Mouse (Mus musculus) myocyte (in vitro differentiated cells): ENCODE measurements around the gene Slc25a31. TPM values are rescaled to one million over a fixed set of nuclear protein-coding genes. Genes with fewer than 3 reads are reported as not detected.

Experiments used
- H3K27me3 ChIP-seq: one replicate; pipeline ENCODE4 v1.6.1; 2011; ENCODE audit not compliant: control insufficient read depth, insufficient read depth, insufficient read length
- H3K36me3 ChIP-seq: one replicate; pipeline ENCODE4 v1.6.1; 2011; ENCODE audit not compliant: control insufficient read depth, insufficient read depth
- H3K4me2 ChIP-seq: one replicate; pipeline ENCODE4 v1.6.1; 2011; ENCODE audit warnings: low read depth, control low read depth
- H3K4me3 ChIP-seq: one replicate; pipeline ENCODE4 v1.5.1; 2011; ENCODE audit warnings: mild to moderate bottlenecking, control low read depth, moderate library complexity
- H3K79me2 ChIP-seq: one replicate; pipeline ENCODE4 v1.6.1; 2011; ENCODE audit not compliant: control insufficient read depth, insufficient read depth
- H3ac ChIP-seq: one replicate; pipeline ENCODE4 v1.6.1; 2011; ENCODE audit not compliant: control insufficient read depth, insufficient read length
- CEBPB ChIP-seq: IDR thresholded peaks from 2 replicates; pipeline ENCODE4 v1.6.1; 2011; ENCODE audit warnings: mild to moderate bottlenecking, moderate library complexity; ENCODE audit not compliant: poor library complexity, insufficient read depth, severe bottlenecking
- E2F4 ChIP-seq: IDR thresholded peaks from one replicate; pipeline ENCODE4 v1.6.1; 2011; ENCODE audit warnings: mild to moderate bottlenecking, control low read depth, moderate library complexity; ENCODE audit not compliant: insufficient read depth
- MAX ChIP-seq: IDR thresholded peaks from one replicate; pipeline ENCODE4 v1.6.1; 2011; ENCODE audit warnings: low read depth, mild to moderate bottlenecking, control low read depth
- MYOD1 ChIP-seq, 3 experiments: IDR thresholded peaks; one replicate each; pipeline ENCODE4 v1.6.1; 2011; ENCODE audit warnings: control low read depth in 2 of 3, low read depth in 2 of 3, mild to moderate bottlenecking in 2 of 3, moderate library complexity in 1 of 3; ENCODE audit not compliant: insufficient read length in 2 of 3, control insufficient read depth in 1 of 3
- MYOG ChIP-seq, 3 experiments: IDR thresholded peaks; one replicate each; pipeline ENCODE4 v1.6.1; 2011; ENCODE audit warnings: control low read depth in 2 of 3, low read depth in 2 of 3, mild to moderate bottlenecking in 2 of 3; ENCODE audit not compliant: insufficient read length in 2 of 3, control insufficient read depth in 1 of 3, insufficient read depth in 1 of 3
- POLR2A ChIP-seq: IDR thresholded peaks from one replicate; pipeline ENCODE4 v1.6.1; 2011; ENCODE audit warnings: low read depth, mild to moderate bottlenecking, control low read depth, moderate library complexity; ENCODE audit not compliant: insufficient read length
- POLR2AphosphoS2 ChIP-seq: IDR thresholded peaks from one replicate; pipeline ENCODE4 v1.6.1; 2011; ENCODE audit warnings: low read depth, control low read depth; ENCODE audit not compliant: insufficient read length
- REST ChIP-seq: IDR thresholded peaks from one replicate; pipeline ENCODE4 v1.6.1; 2011; ENCODE audit warnings: mild to moderate bottlenecking, control low read depth, moderate library complexity; ENCODE audit not compliant: insufficient read depth, insufficient read length
- SRF ChIP-seq: IDR thresholded peaks from one replicate; pipeline ENCODE4 v1.6.1; 2011; ENCODE audit warnings: low read depth; ENCODE audit not compliant: control insufficient read depth, insufficient read length
- TCF12 ChIP-seq: IDR thresholded peaks from one replicate; pipeline ENCODE4 v1.6.1; 2011; ENCODE audit warnings: mild to moderate bottlenecking, control low read depth; ENCODE audit not compliant: poor library complexity, insufficient read depth, severe bottlenecking
- TCF3 ChIP-seq: IDR thresholded peaks from one replicate; pipeline ENCODE4 v1.6.1; 2011; ENCODE audit warnings: low read depth, control low read depth; ENCODE audit not compliant: insufficient read length
- USF1 ChIP-seq: IDR thresholded peaks from one replicate; pipeline ENCODE4 v1.6.1; 2011; ENCODE audit warnings: low read depth, mild to moderate bottlenecking, control low read depth, moderate library complexity
- polyA plus RNA-seq: library from polyadenylated mRNA; unstranded; fragments of >200 nt; fragmentation: generic; extraction: Trizol; gene quantifications from one replicate; pipeline ENCODE4 v1.2.1, GENCODE M21; 2012; ENCODE audit warnings: missing spikeins

Slc25a31 gene
- polyA plus RNA-seq, 1 experiment = not detected

DNA sequence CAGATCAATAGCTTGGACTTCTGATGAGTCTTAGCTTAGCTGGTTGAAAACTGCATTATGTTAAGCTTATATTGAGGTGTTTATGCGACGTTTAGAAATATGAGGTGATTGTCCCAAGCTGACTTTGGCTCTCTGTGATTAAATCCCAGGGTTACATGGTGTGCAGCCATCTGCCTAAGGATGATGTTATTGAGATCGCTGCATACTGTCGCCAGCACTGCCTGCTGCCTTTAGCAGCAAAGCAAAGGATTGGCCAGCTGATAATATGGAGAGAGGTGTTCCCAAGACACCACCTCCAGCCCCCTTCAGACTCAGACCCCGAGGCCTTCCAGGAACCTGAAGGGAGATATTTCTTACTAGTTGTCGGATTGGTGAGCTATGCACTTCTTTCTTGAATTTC lies 17.1 kb upstream of the Slc25a31 start:
- no peak for TF ChIP-seq MAX
- no peaks in the 10 kb centered on the region for H3K27me3 ChIP-seq
- no peak overlapping the region for H3ac ChIP-seq
- H3K4me2 ChIP-seq = no peak overlapping the region
- no peak overlapping the region for H3K4me3 ChIP-seq
- no peaks in the 10 kb centered on the region for H3K79me2 ChIP-seq
- H3K36me3 ChIP-seq = no peaks in the 10 kb centered on the region

GRCm38 (mm10) chr3:40693435-40693834 lies 15.2 kb upstream of the Slc25a31 start:
- no peak overlapping the region for H3K4me3 ChIP-seq
- TF ChIP-seq MYOD1 (IDR thresholded peaks at IDR 0.05; ENCODE audit: control insufficient read depth in 1 of 3, insufficient read length in 2 of 3, low read depth in 2 of 3) (no peak), REST (no peak), TCF12 (no peak), SRF (no peak), E2F4 (no peak), POLR2A (no peak), MAX (no peak), POLR2AphosphoS2 (no peak), TCF3 (no peak), USF1 (no peak), MYOG (IDR thresholded peaks at IDR 0.05; ENCODE audit: control insufficient read depth in 1 of 3, insufficient read depth in 1 of 3, insufficient read length in 2 of 3, low read depth in 2 of 3) (no peak), CEBPB (no peak)
- no peak overlapping the region for H3ac ChIP-seq
- peaks cover 4% of the 10 kb centered on the region for H3K36me3 ChIP-seq
- no peaks in the 10 kb centered on the region for H3K79me2 ChIP-seq
- no peak overlapping the region for H3K4me2 ChIP-seq
- H3K27me3 ChIP-seq = no peaks in the 10 kb centered on the region

- Histone ChIP-seq H3K27me3 (no peaks in the 10 kb centered on the region), H3K36me3 (peaks cover 4% of the 10 kb centered on the region), H3K4me3 (no peak overlapping the region), H3K79me2 (no peaks in the 10 kb centered on the region), H3K4me2 (no peak overlapping the region), H3ac (no peak overlapping the region)
- no peak for TF ChIP-seq MAX
- TF ChIP-seq TCF12 = no peak
- no peak for TF ChIP-seq POLR2AphosphoS2
- no peak for TF ChIP-seq CEBPB
- TF ChIP-seq TCF3 = no peak
Observed at GRCm38 (mm10) chr3:40693960-40694359, 14.7 kb upstream of the Slc25a31 start.

DNA sequence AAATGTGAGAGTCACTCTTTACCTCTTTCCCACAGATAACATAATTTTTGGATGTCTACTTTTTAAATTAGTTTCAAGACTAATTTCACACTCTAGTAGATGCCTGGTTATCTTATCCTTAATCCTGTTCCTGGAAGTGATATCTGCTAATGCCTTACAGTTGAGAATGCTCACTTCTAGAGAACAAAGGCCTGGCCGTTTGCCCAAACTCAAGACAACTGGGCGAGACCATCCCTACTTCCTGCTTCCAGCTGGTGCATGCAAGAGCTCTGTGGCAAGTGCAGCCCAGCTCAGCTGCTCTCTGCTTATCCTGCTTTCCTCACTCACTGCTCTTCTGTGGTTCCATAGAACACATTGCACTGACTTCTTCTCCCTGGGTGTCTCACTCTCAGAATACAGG lies 14.2 kb upstream of the Slc25a31 start:
- Histone ChIP-seq H3K79me2 (no peaks in the 10 kb centered on the region), H3ac (no peak overlapping the region), H3K36me3 (peaks cover 4% of the 10 kb centered on the region), H3K4me3 (no peak overlapping the region), H3K27me3 (no peaks in the 10 kb centered on the region), H3K4me2 (peak overlapping the region; percentile 2)
- TF ChIP-seq REST (no peak), TCF3 (peak; percentile 94), MYOD1 (IDR thresholded peaks at IDR 0.05; ENCODE audit: control insufficient read depth in 1 of 3, insufficient read length in 2 of 3, low read depth in 2 of 3) (peak; percentile 63 to 97 (median 96)), USF1 (no peak), SRF (no peak), MYOG (IDR thresholded peaks at IDR 0.05; ENCODE audit: control insufficient read depth in 1 of 3, insufficient read depth in 1 of 3, insufficient read length in 2 of 3, low read depth in 2 of 3) (peak; percentile 89 to 100 (median 96)), POLR2A (no peak), POLR2AphosphoS2 (no peak), TCF12 (peak; percentile 92), E2F4 (no peak), MAX (no peak), CEBPB (no peak)

DNA sequence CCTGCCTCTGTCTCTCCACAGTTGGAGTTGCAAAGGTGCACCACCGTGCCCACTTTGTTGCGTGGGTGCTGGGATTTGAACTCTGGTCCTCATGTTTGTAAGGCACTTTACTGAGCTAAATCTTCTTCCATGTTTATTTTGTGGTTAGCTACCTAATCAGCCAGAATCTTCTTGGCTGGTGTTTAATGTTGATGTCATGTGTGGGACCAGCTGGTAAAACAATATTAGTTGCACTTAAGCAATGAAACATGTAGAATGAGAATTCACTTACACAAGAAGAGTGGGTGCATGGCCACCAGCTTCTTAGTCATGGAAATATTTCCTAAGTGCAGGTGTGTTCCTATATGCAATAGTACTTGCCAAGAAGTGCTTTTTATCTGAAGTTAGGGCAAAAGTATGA lies 13.5 kb upstream of the Slc25a31 start:
- H3K4me3 ChIP-seq = no peak overlapping the region
- H3ac ChIP-seq = no peak overlapping the region
- peaks cover 4% of the 10 kb centered on the region for H3K36me3 ChIP-seq
- no peaks in the 10 kb centered on the region for H3K27me3 ChIP-seq
- no peak for TF ChIP-seq MYOD1 (IDR thresholded peaks at IDR 0.05; ENCODE audit: control insufficient read depth in 1 of 3, insufficient read length in 2 of 3, low read depth in 2 of 3)
- 0 out of 2 replicates have a peak, but pooled peaks have one; percentile 32 for TF ChIP-seq CEBPB
- no peaks in the 10 kb centered on the region for H3K79me2 ChIP-seq
- H3K4me2 ChIP-seq = peak overlapping the region; percentile 2

GRCm38 (mm10) chr3:40698834-40699233 lies 9.8 kb upstream of the Slc25a31 start:
- no peaks in the 10 kb centered on the region for H3K79me2 ChIP-seq
- H3K27me3 ChIP-seq = no peaks in the 10 kb centered on the region
- no peak overlapping the region for H3ac ChIP-seq
- H3K36me3 ChIP-seq = peaks cover 6% of the 10 kb centered on the region
- no peak for TF ChIP-seq REST
- no peak for TF ChIP-seq POLR2AphosphoS2
- no peak for TF ChIP-seq USF1
- no peak for TF ChIP-seq E2F4
- TF ChIP-seq SRF = no peak
- TF ChIP-seq MYOG (IDR thresholded peaks at IDR 0.05; ENCODE audit: control insufficient read depth in 1 of 3, insufficient read depth in 1 of 3, insufficient read length in 2 of 3, low read depth in 2 of 3) = no peak
- no peak for TF ChIP-seq TCF3
- no peak for TF ChIP-seq MYOD1 (IDR thresholded peaks at IDR 0.05; ENCODE audit: control insufficient read depth in 1 of 3, insufficient read length in 2 of 3, low read depth in 2 of 3)
- no peak for TF ChIP-seq TCF12
- no peak for TF ChIP-seq POLR2A
- TF ChIP-seq CEBPB = no peak
- TF ChIP-seq MAX = no peak
- H3K4me2 ChIP-seq = no peak overlapping the region
- H3K4me3 ChIP-seq = no peak overlapping the region
